ENCODE assay signal across 10 mouse cellular contexts in the genomic region with DNA sequence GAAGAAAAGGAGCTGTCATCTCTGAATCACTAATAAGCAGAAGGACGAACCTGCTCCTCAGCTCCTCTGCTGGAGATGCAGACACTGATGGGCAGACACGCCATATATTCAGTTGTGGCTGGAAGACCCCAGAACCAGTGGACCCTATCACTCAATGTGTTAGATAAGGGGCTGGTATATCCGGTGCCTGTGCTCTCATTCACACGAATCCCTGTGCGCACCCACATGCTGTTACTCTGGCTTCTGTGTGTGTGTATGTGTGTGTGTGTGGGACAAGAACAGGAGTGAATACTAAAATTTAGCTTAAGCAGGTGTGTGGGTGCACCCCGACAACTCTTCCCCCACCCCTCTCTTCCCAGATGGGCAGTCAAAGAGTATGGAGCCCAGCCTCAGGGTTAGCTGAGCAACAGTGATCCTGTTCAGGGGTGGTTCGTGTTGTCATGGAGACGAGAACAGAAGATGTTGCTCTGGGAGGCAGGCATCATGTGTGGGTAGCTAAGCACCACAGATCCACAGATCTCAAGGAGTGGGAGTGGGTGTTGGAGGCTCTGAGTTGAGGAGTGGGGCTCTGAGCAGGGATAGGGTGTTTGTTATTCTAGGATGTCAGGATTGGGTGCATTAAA.
DNase-seq lines count a peak whose midpoint lies in the region; ATAC-seq and TF ChIP-seq lines count a peak whose summit lies in the region.
"Had no signal": no experiment of that assay in that cellular context is flagged by ENCODE, and none has a peak within 500 bp of the region (broad histone marks: within the 10 kb centered on the region; RNA-seq: fewer than 3 reads in every experiment).

No protein-coding gene starts in this region.

- H3K36me3 ChIP-seq in hindbrain, embryonic 16.5 days (ENCODE audit: control insufficient read depth, insufficient read depth, low read length), result no peaks in the 10 kb centered on the region
- no peaks in the 10 kb centered on the region for H3K36me3 ChIP-seq in midbrain, embryonic 10.5 days
- no peaks in the 10 kb centered on the region for H3K36me3 ChIP-seq in liver, postnatal 0 days (replicated peaks; ENCODE audit: insufficient read depth, low read length)
- no peaks in the 10 kb centered on the region for H3K36me3 ChIP-seq in embryonic facial prominence, embryonic 10.5 days (replicated peaks)

- H3K27ac ChIP-seq in hindbrain, embryonic 16.5 days (ENCODE audit: low read depth, low read length), result peak overlapping the region; percentile 26
- 0 out of 2 replicates have a peak overlapping the region, but pooled peaks have one; percentile 17 for H3K27ac ChIP-seq in midbrain, embryonic 10.5 days (replicated peaks)
- no peak overlapping the region for H3K27ac ChIP-seq in liver, postnatal 0 days (ENCODE audit: low read depth)
- no peak overlapping the region for H3K27ac ChIP-seq in embryonic facial prominence, embryonic 10.5 days (replicated peaks)

- H3K4me2 ChIP-seq in hindbrain, embryonic 16.5 days (ENCODE audit: low read length), result no peak overlapping the region
- H3K4me2 ChIP-seq in liver, postnatal 0 days (ENCODE audit: low read depth, low read length), result no peak overlapping the region

- WGBS in hindbrain, embryonic 16.5 days, result 64% methylated on average over 8 of the region's 8 CpGs
- WGBS in midbrain, embryonic 10.5 days, result 75% methylated on average over 8 of the region's 8 CpGs
- 79% methylated on average over 8 of the region's 8 CpGs for WGBS in liver, postnatal 0 days (ENCODE audit: insufficient replicate concordance)
- 81% methylated on average over 8 of the region's 8 CpGs for WGBS in embryonic facial prominence, embryonic 10.5 days

- no peak for TF ChIP-seq EP300 in liver, postnatal 0 days (IDR thresholded peaks at IDR 0.05; ENCODE audit: low read depth)

- peak; percentile 87 for ATAC-seq in hindbrain, embryonic 16.5 days
- no peak for ATAC-seq in liver, postnatal 0 days
- ATAC-seq: inflammation-experienced regulatory T-cells, adult 6 months had no signal

- no peaks in the 10 kb centered on the region for H3K27me3 ChIP-seq in hindbrain, embryonic 16.5 days (replicated peaks; ENCODE audit: control insufficient read depth, insufficient read depth, low read length)
- no peaks in the 10 kb centered on the region for H3K27me3 ChIP-seq in midbrain, embryonic 10.5 days (ENCODE audit: low read depth, poor library complexity, severe bottlenecking)
- no peaks in the 10 kb centered on the region for H3K27me3 ChIP-seq in liver, postnatal 0 days (ENCODE audit: insufficient read depth, low read length)
- H3K27me3 ChIP-seq in embryonic facial prominence, embryonic 10.5 days (replicated peaks; ENCODE audit: low read depth, poor library complexity, severe bottlenecking), result no peaks in the 10 kb centered on the region

- H3K4me3 ChIP-seq in hindbrain, embryonic 16.5 days (ENCODE audit: low read length), result no peak overlapping the region
- no peak overlapping the region for H3K4me3 ChIP-seq in midbrain, embryonic 10.5 days
- H3K4me3 ChIP-seq in liver, postnatal 0 days (ENCODE audit: low read depth, low read length), result no peak overlapping the region
- H3K4me3 ChIP-seq in embryonic facial prominence, embryonic 10.5 days, result no peak overlapping the region

- TF ChIP-seq CTCF in liver, postnatal 0 days (IDR thresholded peaks at IDR 0.05; ENCODE audit: low read depth), result no peak

- peaks cover 6% of the 10 kb centered on the region for H3K4me1 ChIP-seq in hindbrain, embryonic 16.5 days (ENCODE audit: control insufficient read depth, insufficient read depth, low read depth, low read length)
- H3K4me1 ChIP-seq in midbrain, embryonic 10.5 days, result peaks cover 18% of the 10 kb centered on the region
- H3K4me1 ChIP-seq in liver, postnatal 0 days (ENCODE audit: insufficient read depth), result no peaks in the 10 kb centered on the region
- no peaks in the 10 kb centered on the region; the same call in 1 of the 2 replicates for H3K4me1 ChIP-seq in embryonic facial prominence, embryonic 10.5 days

- DNase-seq in embryo, embryonic 11 days, result peak; percentile 11
- no peak for DNase-seq in embryo, embryonic 10.5 days (ENCODE audit: low spot score)
- no peak for DNase-seq in midbrain, embryonic 10.5 days (ENCODE audit: low spot score)
- peak; percentile 63 for DNase-seq in right cerebral cortex, postnatal 25 days
- no peak for DNase-seq in liver, postnatal 0 days
- no peak for DNase-seq in thymus, postnatal 14 days
- no peak for DNase-seq in embryonic facial prominence, embryonic 10.5 days (ENCODE audit: low spot score)
- DNase-seq: gastrocnemius, postnatal 25 days had no signal

- H3K9me3 ChIP-seq in hindbrain, embryonic 16.5 days (ENCODE audit: control insufficient read depth, low read length), result no peaks in the 10 kb centered on the region
- H3K9me3 ChIP-seq in midbrain, embryonic 10.5 days (replicated peaks), result peaks cover 8% of the 10 kb centered on the region; the same call in 1 of the 2 replicates
- no peaks in the 10 kb centered on the region for H3K9me3 ChIP-seq in liver, postnatal 0 days (ENCODE audit: low read length)
- H3K9me3 ChIP-seq in embryonic facial prominence, embryonic 10.5 days, result peaks cover 3% of the 10 kb centered on the region; the same call in 1 of the 2 replicates

- no peak overlapping the region for H3K9ac ChIP-seq in hindbrain, embryonic 16.5 days (ENCODE audit: low read depth, low read length)
- no peak overlapping the region for H3K9ac ChIP-seq in liver, postnatal 0 days (replicated peaks)

Comparison
In these comparisons a context has a peak if more than half of its experiments do, and no peak if none do; other contexts are left out.
1. DNase-seq: peak in embryo, embryonic 11 days (single experiment) and right cerebral cortex, postnatal 25 days (single experiment); none in embryo, embryonic 10.5 days (single experiment), midbrain, embryonic 10.5 days (single experiment), liver, postnatal 0 days (single experiment), thymus, postnatal 14 days (single experiment) and embryonic facial prominence, embryonic 10.5 days (single experiment).
2. H3K27ac ChIP-seq: peak in hindbrain, embryonic 16.5 days (single experiment) and midbrain, embryonic 10.5 days (single experiment); none in liver, postnatal 0 days (single experiment) and embryonic facial prominence, embryonic 10.5 days (single experiment).